Mouse (Mus musculus): Measurements from ENCODE around the gene Clhc1.
"Not testable (repeated sequence)": the region's sequence is repeated elsewhere in the genome, so short reads cannot be mapped to it uniquely, and the experiment has no call there.

The Clhc1 gene

GRCm38 (mm10) chr11:29547752-29548503, at the start of gene Clhc1, which contains the start of gene Rps27a:
Clhc1 (plus strand) TSS chr11:29547950.
Rps27a (minus strand) TSS chr11:29548109.
- peak; percentile 93 for DNase-seq (ENCODE audit: low read depth, low spot score)

GRCm38 (mm10) chr11:29503948-29504893, 43.5 kb upstream of the Clhc1 start:
- no peak for DNase-seq (ENCODE audit: low read depth, low spot score)

- DNase-seq (ENCODE audit: low read depth, low spot score) = no peak
Observed at GRCm38 (mm10) chr11:29504899-29505625, 42.7 kb upstream of the Clhc1 start.

DNA sequence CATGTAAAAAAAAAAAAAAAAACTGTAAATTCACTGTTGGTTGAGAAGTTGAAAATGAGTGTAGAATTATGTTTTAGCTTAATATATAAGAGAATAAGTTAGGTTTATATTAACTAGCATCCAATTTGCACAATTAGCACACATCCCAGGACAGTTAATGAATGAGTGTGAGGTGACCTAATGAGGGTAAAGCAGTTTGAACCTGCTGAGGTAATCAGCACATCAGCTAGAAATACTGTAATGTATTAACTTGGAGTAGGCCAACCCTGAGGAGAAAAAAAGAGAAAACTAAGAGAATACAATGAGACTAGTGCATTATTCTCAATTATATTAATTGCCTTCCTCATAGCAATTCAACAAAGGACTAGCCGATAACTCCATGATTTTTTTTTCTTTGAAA, 38.3 kb upstream of the Clhc1 start:
- DNase-seq (ENCODE audit: low read depth, low spot score) = no peak

GRCm38 (mm10) chr11:29512818-29513535, 34.8 kb upstream of the Clhc1 start:
- DNase-seq (ENCODE audit: low read depth, low spot score) = no peak

GRCm38 (mm10) chr11:29514325-29514681, 33.4 kb upstream of the Clhc1 start:
- DNase-seq (ENCODE audit: low read depth, low spot score) = peak; percentile 2

DNA sequence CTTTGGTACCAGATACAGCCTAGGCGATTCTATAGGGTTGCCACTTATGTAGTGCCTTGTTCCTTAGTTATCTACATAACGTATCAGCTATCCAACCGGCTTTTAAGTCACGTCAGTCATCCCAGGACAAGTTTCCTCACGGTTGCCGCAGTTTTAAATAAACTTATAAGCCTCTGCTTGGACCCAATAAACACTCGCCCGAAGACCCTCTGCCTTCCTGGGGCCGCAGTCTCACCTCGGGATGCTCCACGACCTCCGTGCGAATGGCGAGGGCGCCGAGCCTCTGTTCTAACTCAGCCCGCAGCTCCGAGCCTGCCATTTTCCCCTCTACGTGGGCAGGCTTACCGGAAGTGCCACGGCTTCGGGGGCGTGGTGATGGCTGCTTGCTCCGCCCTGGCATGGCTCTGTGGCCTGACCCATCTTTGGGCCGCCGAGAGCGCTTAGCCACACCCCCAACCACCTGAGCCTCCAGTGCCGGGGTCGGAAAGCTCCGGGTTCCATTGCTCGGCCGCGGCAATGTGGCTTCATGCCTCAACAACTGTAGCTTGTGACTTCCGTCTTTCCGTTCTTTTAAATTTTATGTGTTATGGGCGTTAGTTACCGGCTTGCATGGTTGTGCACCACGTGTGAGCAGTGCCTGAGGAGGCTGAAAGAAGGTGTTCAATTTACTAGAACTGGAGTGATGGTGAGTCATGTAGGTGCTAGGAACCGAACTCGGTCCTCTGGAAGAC, 32.9 kb upstream of the Clhc1 start, which contains the start of gene Prorsd1:
Prorsd1 (minus strand) TSS at position 352 of the 731 bp plus-strand sequence.
- peak; percentile 89 for DNase-seq (ENCODE audit: low read depth, low spot score)

DNA sequence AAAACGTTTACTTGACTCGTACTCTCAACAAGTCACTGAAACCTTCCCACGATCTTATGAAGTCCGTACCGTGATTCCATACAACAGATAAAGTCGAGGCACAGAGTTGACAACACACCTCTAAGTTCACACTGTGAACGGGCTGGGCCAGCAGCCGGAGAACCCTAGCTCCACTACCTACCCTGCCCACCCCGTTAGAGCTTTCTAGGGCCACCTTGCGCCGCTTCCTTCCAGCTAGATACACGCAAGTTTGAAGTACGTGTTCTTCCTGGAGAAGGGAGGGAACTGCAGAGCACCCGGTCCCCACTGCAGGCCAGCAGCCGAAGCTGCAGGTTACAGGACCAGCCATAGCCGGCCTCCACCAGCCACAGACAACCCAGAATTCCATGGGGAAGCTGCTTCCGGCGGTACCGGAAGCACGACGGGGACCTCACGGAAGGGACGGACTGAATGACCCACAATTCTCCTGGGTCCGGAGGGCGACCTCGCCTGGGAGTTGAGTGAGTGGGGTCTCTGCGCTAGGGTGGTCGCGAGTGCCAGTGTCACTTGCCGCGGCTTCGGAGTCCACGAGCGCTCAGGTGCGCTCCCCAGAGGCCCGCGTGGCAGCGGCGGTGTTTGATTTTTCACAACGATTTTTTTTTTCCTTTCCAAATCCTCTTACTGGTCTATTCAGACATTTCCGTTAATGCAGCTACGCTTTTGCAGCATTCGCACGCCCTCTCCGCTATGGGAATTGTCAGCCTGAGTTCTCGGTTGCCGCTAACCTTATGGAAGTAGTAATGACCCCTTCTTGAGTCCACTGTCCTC, 21.6 kb upstream of the Clhc1 start, which contains the start of gene Mtif2:
Mtif2 (plus strand) TSS at position 421 of the 807 bp plus-strand sequence.
- DNase-seq (ENCODE audit: low read depth, low spot score) = peak; percentile 85

DNA sequence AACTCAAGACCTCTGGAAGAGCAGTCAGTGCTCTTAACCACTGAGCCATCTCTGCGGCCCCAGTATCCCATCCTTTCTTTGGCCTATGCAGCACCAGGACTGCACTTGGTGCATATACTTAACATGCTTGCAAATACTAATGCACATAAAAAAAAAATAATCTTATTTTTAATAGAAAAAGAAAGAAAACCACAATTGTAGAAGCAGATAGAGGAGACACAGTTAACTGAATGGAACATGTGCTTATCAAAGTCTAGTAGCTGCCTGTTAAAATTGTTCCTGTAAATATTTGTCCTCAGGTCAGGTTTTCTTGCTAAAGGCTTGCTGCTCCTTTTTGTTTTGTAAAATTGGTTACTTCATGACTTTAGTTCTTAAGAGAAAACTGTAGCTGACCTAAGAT, 9.5 kb upstream of the Clhc1 start:
- no peak for DNase-seq (ENCODE audit: low read depth, low spot score)

DNA sequence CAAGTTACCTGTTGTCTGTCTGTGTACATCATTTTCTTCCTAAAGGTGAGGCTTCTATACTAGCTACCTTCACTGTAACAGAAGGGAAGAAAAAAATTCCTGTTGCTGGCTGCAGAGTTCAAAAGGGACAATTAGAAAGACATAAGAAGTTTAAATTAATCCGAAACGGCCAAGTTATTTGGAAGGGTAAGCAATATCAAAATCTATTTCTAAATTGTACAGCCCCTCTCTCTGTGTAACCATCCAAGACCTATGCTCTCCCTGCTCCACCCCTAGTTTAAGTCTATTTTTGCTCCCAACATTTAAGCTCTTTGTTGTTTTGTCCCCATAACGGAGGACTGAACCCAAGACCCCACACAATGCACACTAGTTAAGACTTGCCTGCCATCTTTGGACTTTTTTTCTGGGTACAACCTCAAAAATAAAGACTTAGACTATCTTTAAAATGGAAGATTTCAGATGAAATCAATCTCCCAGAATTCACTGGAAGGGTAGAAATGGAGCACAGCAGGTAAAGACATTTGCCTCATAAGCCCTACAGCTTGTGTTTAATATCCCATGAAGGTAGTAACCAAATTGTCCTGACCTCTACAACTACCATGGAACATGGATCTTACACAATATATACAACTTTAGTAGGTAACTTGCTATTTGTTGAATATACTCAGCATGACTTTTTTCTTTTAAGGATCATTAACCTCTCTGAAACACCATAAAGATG, 3.4 kb upstream of the Clhc1 start:
- no peak for DNase-seq (ENCODE audit: low read depth, low spot score)

DNA sequence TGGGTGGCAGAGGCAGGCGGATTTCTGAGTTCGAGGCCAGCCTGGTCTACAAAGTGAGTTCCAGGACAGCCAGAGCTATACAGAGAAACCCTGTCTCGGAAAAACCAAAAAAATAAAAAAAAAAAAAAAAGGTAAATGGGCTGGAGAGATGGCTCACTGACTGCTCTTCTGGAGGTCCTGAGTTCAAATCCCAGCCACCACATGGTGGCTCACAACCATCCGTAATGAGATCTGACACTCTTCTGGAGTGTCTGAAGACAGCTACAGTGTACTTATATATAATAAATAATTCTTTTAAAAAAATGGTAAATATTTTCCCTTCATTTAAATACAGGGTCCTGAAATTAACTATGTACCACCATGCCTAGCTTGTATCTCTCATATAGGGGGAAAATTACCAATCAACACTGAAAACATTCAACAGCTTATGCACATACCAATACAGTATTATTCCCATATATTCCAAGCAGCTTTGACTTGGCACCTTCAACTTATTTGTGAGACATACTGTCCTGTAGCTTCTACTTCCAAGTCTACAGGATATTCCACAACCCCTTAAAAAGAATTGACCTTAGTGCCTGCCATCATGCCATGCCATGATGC, 2.5 kb upstream of the Clhc1 start:
- DNase-seq (ENCODE audit: low read depth, low spot score) = not testable (repeated sequence)

DNA sequence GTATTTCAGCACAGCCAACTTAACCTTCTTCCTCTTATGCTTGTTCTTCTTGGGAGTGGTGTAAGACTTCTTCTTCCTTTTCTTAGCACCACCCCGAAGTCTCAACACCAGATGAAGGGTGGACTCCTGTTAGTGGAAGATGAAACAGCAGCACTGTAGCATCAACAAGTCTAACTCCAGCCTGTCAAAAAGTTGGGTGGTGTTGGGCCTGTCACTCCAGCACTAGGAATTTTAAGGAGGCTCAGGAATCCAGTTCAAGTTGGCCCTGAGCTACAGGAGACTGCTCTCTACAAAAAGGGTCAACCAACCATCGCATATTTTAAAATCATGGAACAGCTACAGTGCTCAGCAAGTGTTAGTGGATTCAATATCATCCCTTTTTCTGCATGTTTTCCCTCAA, 1.5 kb upstream of the Clhc1 start:
- DNase-seq (ENCODE audit: low read depth, low spot score) = not testable (repeated sequence)

GRCm38 (mm10) chr11:29546762-29547161, 988 bp upstream of the Clhc1 start:
- DNase-seq (ENCODE audit: low read depth, low spot score) = no peak

DNA sequence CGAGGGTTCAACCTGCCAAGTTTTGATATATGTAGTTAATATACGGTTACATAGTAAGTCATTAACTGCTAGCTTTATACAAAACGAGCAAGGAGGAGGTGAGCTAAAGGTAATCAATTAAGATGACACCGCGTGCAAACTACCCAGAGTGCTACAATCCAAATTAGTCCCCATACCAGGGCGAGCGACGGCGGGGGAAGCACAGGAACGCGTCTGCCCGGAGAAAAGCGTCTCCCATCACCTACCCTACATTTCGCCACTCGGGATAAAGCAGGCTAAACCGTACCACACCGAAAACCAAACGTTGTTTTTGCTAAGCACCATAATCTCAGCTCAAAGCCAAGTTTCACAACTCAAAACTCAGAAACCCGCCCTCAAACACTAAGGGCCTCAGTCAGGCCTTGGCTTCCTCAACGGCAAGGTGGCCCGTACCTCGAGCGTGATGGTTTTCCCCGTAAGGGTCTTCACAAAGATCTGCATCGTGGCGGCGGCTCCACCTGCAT, 450 bp upstream of the Clhc1 start:
- peak; percentile 12 for DNase-seq (ENCODE audit: low read depth, low spot score)

DNA sequence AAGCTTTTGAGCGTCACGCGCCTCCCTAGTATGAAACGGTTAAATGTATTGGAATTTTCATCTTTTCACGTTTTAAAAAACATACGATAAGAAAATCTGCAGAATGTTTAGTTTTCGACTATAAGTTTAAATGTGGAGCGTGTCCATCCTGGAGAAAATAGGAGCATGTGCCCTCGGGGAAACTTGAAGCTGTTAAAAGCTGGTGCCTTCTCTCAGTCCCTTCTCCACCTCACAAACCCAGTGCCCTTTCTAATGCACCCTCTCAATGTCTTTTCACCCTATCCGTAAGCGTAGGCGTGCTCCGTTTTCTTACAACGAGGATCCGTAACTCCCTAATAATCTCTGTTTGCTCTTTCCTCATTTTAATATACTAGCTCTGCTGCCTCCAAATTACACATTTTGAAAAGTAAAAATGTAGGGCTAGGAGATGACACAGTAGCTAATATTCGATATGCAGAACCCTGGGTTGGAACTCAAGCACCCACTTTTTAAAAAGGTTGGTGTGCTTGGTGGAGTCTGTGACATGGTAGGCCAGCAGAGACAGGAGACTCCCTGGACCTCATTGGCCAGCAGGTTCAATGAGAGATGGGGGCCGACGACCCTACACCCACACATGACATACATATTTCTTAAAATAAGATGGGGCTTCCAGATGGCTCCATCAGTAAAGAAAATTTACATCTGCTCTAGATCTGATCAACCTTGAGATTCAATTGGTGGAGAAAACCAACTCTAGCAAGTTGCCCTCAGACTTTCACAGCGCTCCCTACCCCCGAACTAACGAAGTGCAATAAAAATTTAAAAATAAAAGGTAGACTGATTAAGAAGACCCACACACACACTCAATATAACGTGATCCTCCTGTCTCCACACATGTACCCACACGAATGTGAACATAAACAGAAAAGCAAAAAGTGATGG, 1.0 kb downstream of the Clhc1 start:
- DNase-seq (ENCODE audit: low read depth, low spot score) = no peak

GRCm38 (mm10) chr11:29549425-29549778, 1.7 kb downstream of the Clhc1 start:
- DNase-seq (ENCODE audit: low read depth, low spot score) = no peak

DNA sequence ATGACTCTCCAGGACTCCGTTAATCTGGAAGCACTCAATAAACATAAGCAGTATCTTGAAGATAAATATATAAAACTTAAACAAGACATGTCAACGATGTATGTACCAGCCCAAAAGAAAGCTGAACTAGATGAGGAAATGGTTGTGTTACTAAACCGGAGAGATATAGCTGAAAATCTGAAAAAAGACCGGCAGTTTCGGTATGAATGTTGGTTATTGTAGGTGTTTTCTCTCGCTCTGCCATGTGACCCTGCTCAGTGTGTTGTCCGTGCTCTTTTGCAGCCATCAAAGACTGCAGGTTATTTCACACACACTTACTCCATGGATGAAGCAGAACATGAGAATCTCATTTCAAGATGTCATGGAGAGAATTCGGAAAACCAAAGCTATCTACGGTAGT, 12.7 kb downstream of the Clhc1 start:
- DNase-seq (ENCODE audit: low read depth, low spot score) = no peak

All from forelimb bud, embryonic 11.5 days (tissue).